Mouse (Mus musculus) forebrain, embryonic 15.5 days (tissue): Measurements from ENCODE around the gene Hmgcr. TPM values are rescaled to one million over a fixed set of nuclear protein-coding genes. Genes with fewer than 3 reads are reported as not detected.

Experiments used
- polyA plus RNA-seq: library from polyadenylated mRNA; unstranded; fragments of >200 nt; fragmentation: Nextera tagmentation; extraction: Ambion mirVana; gene quantifications from 2 replicates; pipeline ENCODE4 v1.2.1, GENCODE M21; 2015

Hmgcr gene
- polyA plus RNA-seq, 1 experiment from 2014 or later: 183 TPM

Other genes starting within 250 kb of the Hmgcr start
- gene Ankdd1b, start 199.7 kb downstream of the Hmgcr start, polyA plus RNA-seq: not detected in 2 replicates
- gene Gm17622, start 180.2 kb downstream of the Hmgcr start, polyA plus RNA-seq: not detected in 2 replicates
- 5.5 and 6.3 TPM in 2 replicates for gene Polk, start 128.4 kb downstream of the Hmgcr start, polyA plus RNA-seq
- 7.3 and 7.6 TPM in 2 replicates for gene Col4a3bp, start 128.3 kb downstream of the Hmgcr start, polyA plus RNA-seq
- not detected in 2 replicates for gene Ankrd31, start 77.3 kb upstream of the Hmgcr start, polyA plus RNA-seq